Mouse (Mus musculus): ENCODE measurements around the gene Spo11.

- TF ChIP-seq CTCF (IDR thresholded peaks at IDR 0.05; ENCODE audit: insufficient read depth, low read length), result no peak
- no peak for TF ChIP-seq POLR2A (IDR thresholded peaks at IDR 0.05; ENCODE audit: borderline replicate concordance, extremely low read depth, low read depth, low read length)
Observed at GRCm38 (mm10) chr2:172938761-172939638, 38.5 kb upstream of the Spo11 start.

All from lung, adult 2 months (tissue).